Mouse (Mus musculus): Measurements from ENCODE around the gene Slc6a21. TPM values are rescaled to one million over a fixed set of nuclear protein-coding genes. Genes with fewer than 3 reads are reported as not detected.
"Not testable (repeated sequence)": the region's sequence is repeated elsewhere in the genome, so short reads cannot be mapped to it uniquely, and the experiment has no call there.

Slc6a21 gene
- polyA plus RNA-seq, 1 experiment from 2014 or later: not detected

GRCm38 (mm10) chr7:45235656-45236180 lies 41.6 kb upstream of the Slc6a21 start:
- peak; percentile 43 for ATAC-seq (ENCODE audit: insufficient number of reproducible peaks, insufficient read depth, low FRiP score, low TSS enrichment, low read depth)
- WGBS: 26% methylated on average over 17 of the region's 17 CpGs
- Histone ChIP-seq H3K4me2 (peak overlapping the region; percentile 55), H3K9me3 (no peaks in the 10 kb centered on the region), H3K4me3 (replicated peaks) (peak overlapping the region; percentile 30), H3K4me1 (replicated peaks) (peaks cover 44% of the 10 kb centered on the region), H3K9ac (replicated peaks) (peak overlapping the region; percentile 38; the same call in 1 of the 2 replicates), H3K36me3 (peaks cover 31% of the 10 kb centered on the region), H3K27ac (peak overlapping the region; percentile 77), H3K27me3 (peaks cover 34% of the 10 kb centered on the region)

GRCm38 (mm10) chr7:45237747-45238699 lies 39.3 kb upstream of the Slc6a21 start:
- H3K9ac ChIP-seq (replicated peaks): no peak overlapping the region
- H3K9me3 ChIP-seq: no peaks in the 10 kb centered on the region
- no peak overlapping the region for H3K4me2 ChIP-seq
- H3K36me3 ChIP-seq: peaks cover 8% of the 10 kb centered on the region
- no peak overlapping the region for H3K4me3 ChIP-seq (replicated peaks)
- WGBS: 76% methylated on average over 17 of the region's 17 CpGs
- no peak for ATAC-seq (ENCODE audit: insufficient number of reproducible peaks, insufficient read depth, low FRiP score, low TSS enrichment, low read depth)
- peaks cover 35% of the 10 kb centered on the region for H3K27me3 ChIP-seq
- no peak overlapping the region for H3K27ac ChIP-seq
- H3K4me1 ChIP-seq (replicated peaks): peaks cover 37% of the 10 kb centered on the region

DNA sequence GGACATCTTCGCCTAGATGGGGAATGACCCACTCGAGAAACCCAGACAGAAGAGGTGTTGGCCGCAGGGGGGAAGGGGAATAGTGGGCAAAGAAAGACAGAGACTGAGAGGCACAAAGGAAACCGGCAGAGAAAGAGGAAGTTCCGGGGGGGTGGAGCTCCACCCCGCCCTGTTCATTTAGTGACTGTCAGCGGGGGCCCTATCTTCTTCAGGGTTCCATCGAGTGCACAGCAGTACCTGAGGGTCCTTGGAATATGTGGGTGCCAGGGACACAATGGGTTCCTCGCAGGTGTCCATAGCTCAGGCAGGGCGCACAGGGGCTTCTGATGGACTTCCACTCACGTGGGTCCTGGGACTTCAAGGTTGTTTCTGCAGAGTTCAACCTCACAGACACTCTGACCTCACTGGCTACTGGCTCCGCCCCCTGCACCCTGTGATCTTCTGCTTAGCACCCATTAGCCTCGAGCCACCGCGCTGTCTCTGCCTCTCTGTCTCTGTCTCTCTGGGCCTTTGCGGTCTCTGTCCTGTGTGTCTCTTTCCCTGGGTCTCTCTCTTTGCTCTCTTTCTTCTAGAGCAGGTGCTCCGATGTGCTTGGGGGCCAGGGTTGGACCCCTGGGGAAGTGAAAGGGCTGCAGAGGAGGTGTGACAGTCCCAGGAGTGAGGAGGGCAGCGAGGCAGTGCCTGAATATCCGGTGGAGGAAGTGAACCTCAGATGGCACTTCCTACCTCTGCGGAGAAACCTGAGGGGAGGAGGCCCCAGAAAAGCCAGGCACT lies 38.4 kb upstream of the Slc6a21 start, which contains the start of gene Cd37:
TSS of gene Cd37 (minus strand) at position 393 of the 774 bp plus-strand sequence.
- 39% methylated on average over 20 of the region's 20 CpGs for WGBS
- Histone ChIP-seq H3K9ac (replicated peaks) (no peak within 1 kb of the TSS), H3K4me3 (replicated peaks) (no peak within 1 kb of the TSS), H3K9me3 (no peaks in the 10 kb centered on the region), H3K4me1 (replicated peaks) (peaks cover 31% of the 10 kb centered on the region), H3K36me3 (no peaks in the 10 kb centered on the region), H3K4me2 (no peak within 1 kb of the TSS), H3K27ac (no peak within 1 kb of the TSS), H3K27me3 (peaks cover 35% of the 10 kb centered on the region)
- no peak for ATAC-seq (ENCODE audit: insufficient number of reproducible peaks, insufficient read depth, low FRiP score, low TSS enrichment, low read depth)

GRCm38 (mm10) chr7:45240109-45240508 lies 37.2 kb upstream of the Slc6a21 start:
- H3K27ac ChIP-seq: no peak overlapping the region
- H3K4me1 ChIP-seq (replicated peaks): peaks cover 19% of the 10 kb centered on the region
- H3K9me3 ChIP-seq: no peaks in the 10 kb centered on the region
- no peaks in the 10 kb centered on the region for H3K36me3 ChIP-seq
- H3K4me3 ChIP-seq (replicated peaks): no peak overlapping the region
- WGBS: 87% methylated on average over 7 of the region's 7 CpGs
- no peak overlapping the region for H3K4me2 ChIP-seq
- H3K27me3 ChIP-seq: peaks cover 35% of the 10 kb centered on the region
- H3K9ac ChIP-seq (replicated peaks): no peak overlapping the region
- ATAC-seq (ENCODE audit: insufficient number of reproducible peaks, insufficient read depth, low FRiP score, low TSS enrichment, low read depth): no peak

DNA sequence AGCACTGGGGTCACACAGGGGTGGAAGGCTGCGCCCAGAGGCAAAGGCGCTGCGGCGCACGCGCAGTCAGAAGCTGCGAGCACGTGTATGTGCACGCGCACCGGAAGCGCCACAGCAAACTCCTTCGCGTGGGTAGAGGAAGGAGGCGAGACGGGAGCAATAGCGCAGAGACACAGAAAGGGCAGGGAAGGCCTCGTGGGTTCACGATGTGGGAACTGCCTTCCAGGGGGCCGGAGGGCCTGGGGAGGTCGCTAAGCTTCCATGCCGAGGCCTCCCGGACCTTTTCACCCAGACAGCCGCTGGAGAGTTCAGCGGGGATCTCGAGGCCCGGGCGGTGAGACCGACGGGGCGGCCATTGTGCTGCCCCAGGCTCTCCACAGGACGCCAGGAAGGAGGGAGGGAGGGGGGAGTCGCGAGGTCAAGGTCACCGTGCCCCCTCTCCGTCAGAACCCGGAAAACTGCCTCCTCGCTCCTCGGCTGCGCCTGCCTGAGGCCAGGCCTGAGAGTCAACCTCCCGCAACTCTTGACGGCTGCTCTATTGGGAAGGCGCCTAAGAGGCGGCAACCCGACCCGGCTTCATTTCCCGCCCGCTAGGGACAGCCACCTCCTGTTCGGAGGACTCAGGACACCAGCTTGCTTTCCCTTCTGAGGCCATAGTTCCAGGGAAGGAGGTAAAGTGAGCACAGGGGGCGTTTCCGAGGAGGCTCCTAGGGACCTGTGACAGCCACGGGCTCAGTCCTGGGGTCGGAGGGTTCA lies 36.5 kb upstream of the Slc6a21 start, which contains the start of gene Slc6a16:
TSS of gene Slc6a16 (plus strand) at position 453 of the 756 bp plus-strand sequence.
- ATAC-seq (ENCODE audit: insufficient number of reproducible peaks, insufficient read depth, low FRiP score, low TSS enrichment, low read depth): no peak
- no peak within 1 kb of the TSS for H3K27ac ChIP-seq
- peaks cover 12% of the 10 kb centered on the region for H3K4me1 ChIP-seq (replicated peaks)
- no peaks in the 10 kb centered on the region for H3K36me3 ChIP-seq
- H3K9me3 ChIP-seq: no peaks in the 10 kb centered on the region
- H3K9ac ChIP-seq (replicated peaks): peak within 1 kb of the TSS; percentile 38
- H3K4me2 ChIP-seq: peak within 1 kb of the TSS; percentile 56
- 12% methylated on average over 53 of the region's 53 CpGs for WGBS
- peak within 1 kb of the TSS; percentile 29 for H3K4me3 ChIP-seq (replicated peaks)
- peaks cover 35% of the 10 kb centered on the region for H3K27me3 ChIP-seq

DNA sequence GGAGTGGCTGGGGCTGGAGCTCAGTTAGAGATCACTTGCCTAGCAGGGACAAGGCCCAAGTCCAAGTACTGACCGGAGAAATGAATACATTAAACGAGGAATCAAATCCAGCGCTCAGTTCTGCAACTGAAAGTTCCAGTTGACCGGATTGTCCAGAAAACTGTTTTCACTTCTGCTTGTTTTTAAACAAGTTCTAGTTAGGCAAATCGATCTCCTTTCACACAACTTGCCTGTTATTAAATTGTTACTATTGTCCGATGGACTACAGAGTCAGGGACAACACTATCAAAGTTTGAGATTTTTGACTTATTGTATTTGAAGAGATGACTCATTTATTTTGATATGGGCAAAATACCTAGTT lies 35.9 kb upstream of the Slc6a21 start:
- peak overlapping the region; percentile 29; the same call in 1 of the 2 replicates for H3K4me3 ChIP-seq (replicated peaks)
- peak overlapping the region; percentile 56 for H3K4me2 ChIP-seq
- H3K27ac ChIP-seq: no peak overlapping the region
- 78% methylated on average over 6 of the region's 6 CpGs for WGBS
- ATAC-seq (ENCODE audit: insufficient number of reproducible peaks, insufficient read depth, low FRiP score, low TSS enrichment, low read depth): no peak
- H3K9me3 ChIP-seq: no peaks in the 10 kb centered on the region
- H3K36me3 ChIP-seq: no peaks in the 10 kb centered on the region
- H3K4me1 ChIP-seq (replicated peaks): peaks cover 9% of the 10 kb centered on the region
- peaks cover 34% of the 10 kb centered on the region for H3K27me3 ChIP-seq
- H3K9ac ChIP-seq (replicated peaks): no peak overlapping the region; the same call in 1 of the 2 replicates

GRCm38 (mm10) chr7:45247666-45248065 lies 29.6 kb upstream of the Slc6a21 start:
- no peak overlapping the region for H3K27ac ChIP-seq
- no peaks in the 10 kb centered on the region for H3K9me3 ChIP-seq
- 42% methylated on average over 3 of the region's 3 CpGs for WGBS
- H3K4me1 ChIP-seq (replicated peaks): no peaks in the 10 kb centered on the region
- ATAC-seq (ENCODE audit: insufficient number of reproducible peaks, insufficient read depth, low FRiP score, low TSS enrichment, low read depth): no peak
- no peak overlapping the region for H3K9ac ChIP-seq (replicated peaks)
- no peak overlapping the region for H3K4me3 ChIP-seq (replicated peaks)
- no peaks in the 10 kb centered on the region for H3K27me3 ChIP-seq
- no peak overlapping the region for H3K4me2 ChIP-seq
- H3K36me3 ChIP-seq: no peaks in the 10 kb centered on the region

- Histone ChIP-seq H3K27me3 (no peaks in the 10 kb centered on the region), H3K36me3 (no peaks in the 10 kb centered on the region), H3K9me3 (no peaks in the 10 kb centered on the region), H3K4me2 (no peak overlapping the region), H3K4me3 (replicated peaks) (no peak overlapping the region), H3K9ac (replicated peaks) (no peak overlapping the region), H3K27ac (no peak overlapping the region), H3K4me1 (replicated peaks) (peaks cover 4% of the 10 kb centered on the region; the same call in 1 of the 2 replicates)
- WGBS: 82% methylated on average over 8 of the region's 8 CpGs
- ATAC-seq (ENCODE audit: insufficient number of reproducible peaks, insufficient read depth, low FRiP score, low TSS enrichment, low read depth): no peak
Observed at GRCm38 (mm10) chr7:45253806-45254205, 23.5 kb upstream of the Slc6a21 start.

DNA sequence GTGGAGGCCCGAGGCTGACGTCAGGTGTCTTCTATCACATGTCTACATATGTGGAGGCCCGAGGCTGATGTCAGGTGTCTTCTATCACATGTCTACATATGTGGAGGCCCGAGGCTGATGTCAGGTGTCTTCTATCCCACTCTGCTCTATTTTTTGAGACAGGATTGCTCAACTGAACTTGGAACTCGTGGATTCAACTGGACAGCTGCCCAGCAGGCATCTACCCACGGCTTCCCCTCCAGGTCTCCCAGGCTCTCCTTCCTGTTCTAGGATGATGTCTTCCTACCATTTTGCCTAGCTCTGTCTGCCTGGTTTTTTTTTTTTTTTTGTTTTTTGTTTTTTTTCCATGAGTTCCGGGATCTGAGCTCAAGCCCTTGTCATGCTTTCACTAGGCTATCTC lies 21.5 kb upstream of the Slc6a21 start:
- 84% methylated on average over 7 of the region's 7 CpGs for WGBS
- not testable (repeated sequence) for H3K4me1 ChIP-seq (replicated peaks); H3K27me3 ChIP-seq; H3K9ac ChIP-seq (replicated peaks); ATAC-seq (ENCODE audit: insufficient number of reproducible peaks, insufficient read depth, low FRiP score, low TSS enrichment, low read depth); H3K4me2 ChIP-seq; H3K9me3 ChIP-seq; H3K27ac ChIP-seq; H3K4me3 ChIP-seq (replicated peaks); H3K36me3 ChIP-seq

DNA sequence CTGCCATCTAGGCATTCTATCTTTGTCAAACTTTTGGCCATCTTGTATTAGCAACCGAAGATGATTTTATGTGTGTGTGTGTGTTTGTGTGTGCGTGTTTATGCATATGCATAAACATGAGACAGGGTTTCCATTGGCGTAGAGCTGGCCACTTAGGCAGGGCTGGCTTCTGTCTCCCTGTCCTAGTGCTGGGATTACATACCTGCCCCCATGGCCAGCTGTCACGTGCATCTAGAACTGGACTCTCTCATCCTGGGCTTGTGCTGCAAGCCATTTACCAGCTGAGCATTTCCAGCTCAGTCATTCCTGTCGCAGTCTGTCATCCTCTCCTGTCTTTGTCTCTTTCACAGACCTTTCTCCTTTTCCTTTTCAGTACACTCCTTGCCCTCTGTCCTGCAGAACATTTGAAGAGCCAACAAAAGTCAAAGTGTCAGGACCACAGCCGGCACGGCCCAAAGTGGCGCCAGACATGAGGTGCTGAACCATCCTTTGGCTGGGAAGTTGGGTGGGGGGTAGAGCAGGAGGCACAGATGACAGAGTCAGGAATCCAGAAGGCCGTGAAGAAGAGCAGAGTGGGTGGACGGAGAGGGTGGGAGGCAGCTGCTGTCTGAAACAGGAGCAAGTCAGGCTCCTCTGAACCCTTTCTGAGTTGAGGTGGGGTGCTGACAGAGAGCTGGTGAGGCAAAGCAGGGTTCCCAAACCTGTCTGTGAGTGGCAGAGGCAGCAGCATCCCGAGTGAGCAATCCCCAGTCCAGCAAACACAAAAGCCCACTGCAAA lies 20.1 kb upstream of the Slc6a21 start:
- ATAC-seq (ENCODE audit: insufficient number of reproducible peaks, insufficient read depth, low FRiP score, low TSS enrichment, low read depth): no peak
- H3K27ac ChIP-seq: no peak overlapping the region
- no peak overlapping the region for H3K4me2 ChIP-seq
- peaks cover 11% of the 10 kb centered on the region; the same call in 1 of the 2 replicates for H3K27me3 ChIP-seq
- no peak overlapping the region for H3K4me3 ChIP-seq (replicated peaks)
- H3K36me3 ChIP-seq: no peaks in the 10 kb centered on the region
- peaks cover 4% of the 10 kb centered on the region; the same call in 1 of the 2 replicates for H3K4me1 ChIP-seq (replicated peaks)
- no peaks in the 10 kb centered on the region for H3K9me3 ChIP-seq
- 58% methylated on average over 11 of the region's 11 CpGs for WGBS
- no peak overlapping the region for H3K9ac ChIP-seq (replicated peaks)

Data from limb, embryonic 12.5 days (tissue).